Mouse (Mus musculus) myocyte (in vitro differentiated cells): Measurements from ENCODE around the gene Arl15. TPM values are rescaled to one million over a fixed set of nuclear protein-coding genes. Genes with fewer than 3 reads are reported as not detected.

Experiments
- H3K27me3 ChIP-seq: one replicate; pipeline ENCODE4 v1.6.1; 2011; ENCODE audit not compliant: control insufficient read depth, insufficient read depth, insufficient read length
- H3K36me3 ChIP-seq: one replicate; pipeline ENCODE4 v1.6.1; 2011; ENCODE audit not compliant: control insufficient read depth, insufficient read depth
- H3K4me2 ChIP-seq: one replicate; pipeline ENCODE4 v1.6.1; 2011; ENCODE audit warnings: low read depth, control low read depth
- H3K4me3 ChIP-seq: one replicate; pipeline ENCODE4 v1.5.1; 2011; ENCODE audit warnings: mild to moderate bottlenecking, control low read depth, moderate library complexity
- H3K79me2 ChIP-seq: one replicate; pipeline ENCODE4 v1.6.1; 2011; ENCODE audit not compliant: control insufficient read depth, insufficient read depth
- H3ac ChIP-seq: one replicate; pipeline ENCODE4 v1.6.1; 2011; ENCODE audit not compliant: control insufficient read depth, insufficient read length
- CEBPB ChIP-seq: IDR thresholded peaks from 2 replicates; pipeline ENCODE4 v1.6.1; 2011; ENCODE audit warnings: mild to moderate bottlenecking, moderate library complexity; ENCODE audit not compliant: poor library complexity, insufficient read depth, severe bottlenecking
- E2F4 ChIP-seq: IDR thresholded peaks from one replicate; pipeline ENCODE4 v1.6.1; 2011; ENCODE audit warnings: mild to moderate bottlenecking, control low read depth, moderate library complexity; ENCODE audit not compliant: insufficient read depth
- MAX ChIP-seq: IDR thresholded peaks from one replicate; pipeline ENCODE4 v1.6.1; 2011; ENCODE audit warnings: low read depth, mild to moderate bottlenecking, control low read depth
- MYOD1 ChIP-seq, 3 experiments: IDR thresholded peaks; one replicate each; pipeline ENCODE4 v1.6.1; 2011; ENCODE audit warnings: control low read depth in 2 of 3, low read depth in 2 of 3, mild to moderate bottlenecking in 2 of 3, moderate library complexity in 1 of 3; ENCODE audit not compliant: insufficient read length in 2 of 3, control insufficient read depth in 1 of 3
- MYOG ChIP-seq, 3 experiments: IDR thresholded peaks; one replicate each; pipeline ENCODE4 v1.6.1; 2011; ENCODE audit warnings: control low read depth in 2 of 3, low read depth in 2 of 3, mild to moderate bottlenecking in 2 of 3; ENCODE audit not compliant: insufficient read length in 2 of 3, control insufficient read depth in 1 of 3, insufficient read depth in 1 of 3
- POLR2A ChIP-seq: IDR thresholded peaks from one replicate; pipeline ENCODE4 v1.6.1; 2011; ENCODE audit warnings: low read depth, mild to moderate bottlenecking, control low read depth, moderate library complexity; ENCODE audit not compliant: insufficient read length
- POLR2AphosphoS2 ChIP-seq: IDR thresholded peaks from one replicate; pipeline ENCODE4 v1.6.1; 2011; ENCODE audit warnings: low read depth, control low read depth; ENCODE audit not compliant: insufficient read length
- REST ChIP-seq: IDR thresholded peaks from one replicate; pipeline ENCODE4 v1.6.1; 2011; ENCODE audit warnings: mild to moderate bottlenecking, control low read depth, moderate library complexity; ENCODE audit not compliant: insufficient read depth, insufficient read length
- SRF ChIP-seq: IDR thresholded peaks from one replicate; pipeline ENCODE4 v1.6.1; 2011; ENCODE audit warnings: low read depth; ENCODE audit not compliant: control insufficient read depth, insufficient read length
- TCF12 ChIP-seq: IDR thresholded peaks from one replicate; pipeline ENCODE4 v1.6.1; 2011; ENCODE audit warnings: mild to moderate bottlenecking, control low read depth; ENCODE audit not compliant: poor library complexity, insufficient read depth, severe bottlenecking
- TCF3 ChIP-seq: IDR thresholded peaks from one replicate; pipeline ENCODE4 v1.6.1; 2011; ENCODE audit warnings: low read depth, control low read depth; ENCODE audit not compliant: insufficient read length
- USF1 ChIP-seq: IDR thresholded peaks from one replicate; pipeline ENCODE4 v1.6.1; 2011; ENCODE audit warnings: low read depth, mild to moderate bottlenecking, control low read depth, moderate library complexity
- polyA plus RNA-seq: library from polyadenylated mRNA; unstranded; fragments of >200 nt; fragmentation: generic; extraction: Trizol; gene quantifications from one replicate; pipeline ENCODE4 v1.2.1, GENCODE M21; 2012; ENCODE audit warnings: missing spikeins

The Arl15 gene
- polyA plus RNA-seq, 1 experiment, result 11.1 TPM

DNA sequence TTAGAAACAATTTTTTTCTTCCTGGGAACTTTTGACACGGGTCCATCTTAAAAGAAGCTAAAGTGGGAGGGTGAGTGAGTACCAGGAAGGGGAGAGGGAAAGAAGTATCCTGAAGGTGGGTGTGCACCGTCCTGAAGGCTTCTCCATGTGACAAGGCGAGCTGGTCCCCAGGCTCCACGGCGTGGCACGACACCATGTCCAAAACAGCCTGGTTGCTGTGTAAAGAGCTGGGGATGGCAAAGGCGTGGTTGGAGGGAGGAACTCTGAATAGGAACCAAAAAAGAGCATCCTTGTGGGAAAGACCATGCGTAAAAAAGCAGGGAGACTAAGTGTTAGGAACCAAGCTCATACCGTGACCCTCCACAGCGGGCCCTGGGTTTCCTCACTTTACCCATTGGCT lies 330.1 kb downstream of the Arl15 start:
- Histone ChIP-seq H3K27me3 (no peaks in the 10 kb centered on the region), H3K36me3 (no peaks in the 10 kb centered on the region), H3K4me2 (no peak overlapping the region), H3ac (no peak overlapping the region), H3K79me2 (no peaks in the 10 kb centered on the region), H3K4me3 (no peak overlapping the region)
- TF ChIP-seq MAX (no peak), CEBPB (no peak), TCF12 (no peak), POLR2AphosphoS2 (no peak), MYOG (IDR thresholded peaks at IDR 0.05; ENCODE audit: control insufficient read depth in 1 of 3, insufficient read depth in 1 of 3, insufficient read length in 2 of 3, low read depth in 2 of 3) (no peak), POLR2A (no peak), MYOD1 (IDR thresholded peaks at IDR 0.05; ENCODE audit: control insufficient read depth in 1 of 3, insufficient read length in 2 of 3, low read depth in 2 of 3) (no peak), REST (no peak), USF1 (no peak), TCF3 (no peak), E2F4 (no peak), SRF (no peak)

DNA sequence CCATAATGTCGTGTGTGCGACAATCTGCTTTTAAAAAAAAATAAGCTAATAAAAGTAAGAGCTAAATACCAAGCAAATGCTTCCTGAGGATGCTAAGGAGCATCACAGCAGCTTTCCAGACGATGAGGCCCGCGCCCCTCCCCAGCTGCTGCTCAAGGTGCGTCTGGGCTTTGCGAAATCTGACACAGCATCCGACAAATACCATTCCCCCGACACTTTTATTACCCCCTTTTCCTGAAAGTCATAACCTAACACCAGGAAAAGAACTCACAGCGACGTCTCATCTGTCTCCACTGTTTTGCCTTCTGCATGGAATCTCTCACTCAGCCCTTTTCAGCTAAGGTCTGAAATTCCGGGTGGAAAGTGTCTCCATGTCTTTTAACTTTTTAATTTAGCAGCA lies 330.7 kb downstream of the Arl15 start:
- no peaks in the 10 kb centered on the region for H3K36me3 ChIP-seq
- H3K4me2 ChIP-seq, result no peak overlapping the region
- H3K79me2 ChIP-seq, result no peaks in the 10 kb centered on the region
- TF ChIP-seq MYOG (IDR thresholded peaks at IDR 0.05; ENCODE audit: control insufficient read depth in 1 of 3, insufficient read depth in 1 of 3, insufficient read length in 2 of 3, low read depth in 2 of 3) (no peak), SRF (no peak), CEBPB (no peak), TCF3 (no peak), POLR2A (no peak), E2F4 (no peak), TCF12 (no peak), MYOD1 (IDR thresholded peaks at IDR 0.05; ENCODE audit: control insufficient read depth in 1 of 3, insufficient read length in 2 of 3, low read depth in 2 of 3) (no peak), USF1 (no peak)
- H3K27me3 ChIP-seq, result no peaks in the 10 kb centered on the region
- no peak overlapping the region for H3K4me3 ChIP-seq
- H3ac ChIP-seq, result no peak overlapping the region

DNA sequence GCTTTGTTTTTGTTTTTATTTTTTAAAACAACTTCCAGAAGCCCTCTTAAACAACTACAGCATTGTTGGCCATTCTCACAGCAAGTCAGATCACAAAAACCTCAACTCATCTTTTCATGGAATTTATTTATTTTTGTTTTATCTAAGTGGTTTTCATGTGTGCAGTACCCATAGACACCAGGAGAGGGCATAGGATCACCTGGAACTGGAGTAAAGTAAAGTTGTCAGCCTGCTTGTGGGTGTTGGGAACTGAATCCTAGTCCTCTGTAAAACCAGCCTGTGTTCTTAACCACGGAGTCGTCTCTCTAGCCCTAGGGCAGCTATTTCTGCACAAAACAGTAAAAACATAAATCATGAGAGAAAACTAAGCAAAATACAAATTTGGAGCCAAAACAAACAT lies 334.1 kb downstream of the Arl15 start:
- no peaks in the 10 kb centered on the region for H3K79me2 ChIP-seq
- H3K4me3 ChIP-seq, result no peak overlapping the region
- H3K27me3 ChIP-seq, result no peaks in the 10 kb centered on the region
- TF ChIP-seq REST (no peak), CEBPB (no peak), E2F4 (no peak), MYOG (IDR thresholded peaks at IDR 0.05; ENCODE audit: control insufficient read depth in 1 of 3, insufficient read depth in 1 of 3, insufficient read length in 2 of 3, low read depth in 2 of 3) (no peak), POLR2AphosphoS2 (no peak), POLR2A (no peak), SRF (no peak), MAX (no peak)
- no peak overlapping the region for H3ac ChIP-seq
- H3K4me2 ChIP-seq, result no peak overlapping the region
- H3K36me3 ChIP-seq, result no peaks in the 10 kb centered on the region

DNA sequence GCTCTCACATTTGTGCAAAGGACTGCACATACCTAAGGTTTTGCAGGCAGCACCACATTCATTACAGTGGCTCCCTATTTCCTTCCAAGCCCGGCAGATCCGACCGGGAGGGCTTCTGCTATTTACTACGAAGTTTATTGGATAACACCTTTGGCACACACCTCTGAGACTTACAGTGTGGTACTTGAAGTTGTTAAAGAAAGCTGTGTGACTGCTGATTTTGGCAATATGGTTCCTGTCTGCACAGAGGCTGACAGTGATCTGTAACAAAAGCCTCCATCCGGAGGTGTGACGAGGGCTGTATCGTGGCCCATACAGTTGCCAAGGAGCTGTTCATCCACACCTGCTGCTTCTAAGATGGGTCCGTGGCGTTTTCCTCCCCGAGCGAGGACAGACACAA lies 335.7 kb downstream of the Arl15 start:
- Histone ChIP-seq H3K79me2 (no peaks in the 10 kb centered on the region), H3K4me2 (no peak overlapping the region), H3K36me3 (no peaks in the 10 kb centered on the region), H3ac (no peak overlapping the region), H3K27me3 (no peaks in the 10 kb centered on the region), H3K4me3 (no peak overlapping the region)
- no peak for TF ChIP-seq POLR2A
- TF ChIP-seq MYOG (IDR thresholded peaks at IDR 0.05; ENCODE audit: control insufficient read depth in 1 of 3, insufficient read depth in 1 of 3, insufficient read length in 2 of 3, low read depth in 2 of 3), result no peak
- no peak for TF ChIP-seq E2F4
- no peak for TF ChIP-seq USF1
- TF ChIP-seq MAX, result no peak

DNA sequence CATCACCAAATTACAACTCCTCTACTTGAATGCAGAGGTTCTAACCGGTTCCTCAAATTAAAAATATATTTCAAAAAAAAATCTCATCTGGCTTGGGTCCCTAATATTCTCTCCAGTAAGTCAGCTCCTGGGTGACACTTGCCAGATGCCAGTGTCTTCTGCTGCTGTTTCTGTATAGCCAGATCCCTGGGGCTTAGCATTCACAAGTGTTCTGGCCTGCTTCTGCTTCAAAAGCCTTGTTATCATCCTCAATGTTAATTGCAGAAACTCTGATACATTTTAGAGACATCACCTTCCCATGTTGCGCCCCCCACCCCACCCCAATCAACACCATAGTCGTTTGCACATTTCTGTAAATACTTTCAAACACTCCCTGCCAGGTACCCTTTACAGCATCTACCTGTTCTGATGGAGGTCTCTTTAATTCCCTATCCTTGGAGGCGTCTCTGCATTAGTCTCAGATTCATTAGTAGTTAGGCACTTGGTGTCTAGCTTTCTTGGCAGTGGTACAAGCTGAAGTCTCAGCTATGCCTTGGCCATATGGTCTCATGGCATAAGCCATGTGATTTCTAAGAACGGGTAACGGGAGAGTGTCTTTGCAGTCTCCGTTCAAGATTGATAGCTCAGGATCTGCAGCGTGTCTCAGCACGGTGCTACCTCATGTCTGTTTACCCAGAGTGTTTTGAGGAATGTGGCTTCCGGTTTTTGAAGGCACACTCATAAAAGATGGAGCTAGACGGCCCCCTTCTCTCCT lies 336.4 kb downstream of the Arl15 start:
- Histone ChIP-seq H3K4me3 (no peak overlapping the region), H3K79me2 (no peaks in the 10 kb centered on the region), H3ac (no peak overlapping the region), H3K36me3 (no peaks in the 10 kb centered on the region), H3K4me2 (no peak overlapping the region), H3K27me3 (no peaks in the 10 kb centered on the region)
- TF ChIP-seq TCF12 (no peak), E2F4 (no peak), MYOD1 (IDR thresholded peaks at IDR 0.05; ENCODE audit: control insufficient read depth in 1 of 3, insufficient read length in 2 of 3, low read depth in 2 of 3) (no peak), REST (no peak), CEBPB (no peak), SRF (no peak), POLR2A (no peak), MAX (no peak), POLR2AphosphoS2 (no peak), USF1 (no peak), TCF3 (no peak), MYOG (IDR thresholded peaks at IDR 0.05; ENCODE audit: control insufficient read depth in 1 of 3, insufficient read depth in 1 of 3, insufficient read length in 2 of 3, low read depth in 2 of 3) (no peak)
